Mouse (Mus musculus): ENCODE measurements at regions not wholly inside any gene's neighbourhood (a gene's known extent, or its start where the extent isn't known, plus 50 kb on each side); places are given as distances from the start of the nearest gene placed in this dataset.

- TF ChIP-seq USF1 (IDR thresholded peaks at IDR 0.05; ENCODE audit: low read depth), result no peak
- TF ChIP-seq CTCF (IDR thresholded peaks at IDR 0.05; ENCODE audit: control insufficient read depth, insufficient read depth, insufficient read length), result no peak
- no peak for TF ChIP-seq MAX (IDR thresholded peaks at IDR 0.05)
- no peak for TF ChIP-seq FOSL1 (IDR thresholded peaks at IDR 0.05; ENCODE audit: insufficient read depth, low read length, poor library complexity, severe bottlenecking)
Measured at GRCm38 (mm10) chr2:28294509-28294908, 101.7 kb downstream of the Olfm1 start.
